Mouse (Mus musculus) small intestine, adult 2 months (tissue): ENCODE results near the gene Foxo3.

ENCODE experiments used
- CTCF ChIP-seq: fragments of 200-500 bp; IDR thresholded peaks from 2 replicates; pipeline ENCODE4 v1.5.1; 2012; ENCODE audit warnings: low read depth, mild to moderate bottlenecking, control low read depth, inconsistent platforms, low read length, moderate library complexity, mixed read lengths; ENCODE audit not compliant: insufficient replicate concordance, insufficient read length; ENCODE audit errors: extremely low read depth
- POLR2A ChIP-seq: fragments of 200-500 bp; IDR thresholded peaks from 2 replicates; pipeline ENCODE4 v1.6.1; 2012; ENCODE audit warnings: low read depth, mild to moderate bottlenecking, control low read depth, inconsistent platforms, low read length, moderate library complexity

DNA sequence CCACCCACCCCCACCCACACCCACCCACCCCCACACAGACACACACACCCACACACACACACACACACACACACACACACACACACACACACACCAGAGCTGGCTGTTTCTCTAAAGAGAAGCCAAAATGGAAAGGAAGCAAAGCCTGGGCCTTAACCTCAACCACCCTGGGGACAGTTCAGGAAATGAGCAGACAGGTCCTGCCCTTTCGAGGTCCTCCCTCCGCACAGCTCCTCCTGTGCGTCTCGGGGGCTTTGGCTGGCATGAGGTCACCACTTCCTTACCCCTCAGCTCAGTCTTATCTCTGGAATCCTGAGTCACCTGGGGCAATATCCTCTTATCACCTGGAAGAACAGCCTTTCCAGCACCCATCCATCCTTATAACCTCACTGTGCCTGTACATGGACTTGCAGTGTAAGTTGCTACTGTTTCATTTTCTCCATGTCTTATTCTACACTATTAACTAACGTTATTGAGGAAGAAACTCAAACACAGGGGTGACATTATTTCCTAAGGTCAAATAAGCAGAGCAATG, 56.1 kb downstream of the Foxo3 start:
- TF ChIP-seq CTCF = no peak
- no peak for TF ChIP-seq POLR2A
